Mouse (Mus musculus) small intestine, adult 2 months (tissue): Measurements from ENCODE around the gene Med7. TPM values are rescaled to one million over a fixed set of nuclear protein-coding genes. Genes with fewer than 3 reads are reported as not detected.

Experiments used
- H3K27ac ChIP-seq: fragments of 200-500 bp; 2 replicates; pipeline ENCODE4 v1.5.1; 2012; ENCODE audit warnings: low read depth, low read length, control low read depth, inconsistent platforms; ENCODE audit not compliant: insufficient read depth
- H3K27me3 ChIP-seq: fragments of 200-500 bp; 2 replicates; pipeline ENCODE4 v1.6.1; 2012; ENCODE audit warnings: mild to moderate bottlenecking, moderate library complexity, low read length, inconsistent platforms; ENCODE audit not compliant: control insufficient read depth, insufficient read depth
- H3K36me3 ChIP-seq: fragments of 200-500 bp; 2 replicates; pipeline ENCODE4 v1.6.1; 2012; ENCODE audit warnings: mild to moderate bottlenecking, low read length, control low read depth, inconsistent platforms; ENCODE audit not compliant: control insufficient read depth, insufficient read depth
- H3K4me1 ChIP-seq: fragments of 200-500 bp; 2 replicates; pipeline ENCODE4 v1.6.1; 2012; ENCODE audit warnings: low read length, inconsistent platforms, mixed read lengths; ENCODE audit not compliant: control insufficient read depth, insufficient read depth, insufficient read length
- H3K4me3 ChIP-seq: fragments of 200-500 bp; 2 replicates; pipeline ENCODE4 v1.5.1; 2012; ENCODE audit warnings: low read depth, mild to moderate bottlenecking, control low read depth, inconsistent platforms, low read length, moderate library complexity
- CTCF ChIP-seq: fragments of 200-500 bp; IDR thresholded peaks from 2 replicates; pipeline ENCODE4 v1.5.1; 2012; ENCODE audit warnings: low read depth, mild to moderate bottlenecking, control low read depth, inconsistent platforms, low read length, moderate library complexity, mixed read lengths; ENCODE audit not compliant: insufficient replicate concordance, insufficient read length; ENCODE audit errors: extremely low read depth
- POLR2A ChIP-seq: fragments of 200-500 bp; IDR thresholded peaks from 2 replicates; pipeline ENCODE4 v1.6.1; 2012; ENCODE audit warnings: low read depth, mild to moderate bottlenecking, control low read depth, inconsistent platforms, low read length, moderate library complexity
- WGBS: fragments of 180-500 bp; shearing (Covaris S2); methylation state at CpG from one replicate; pipeline ENCODE4 v1.1.7; 2018; 5-methylcytosine and 5-hydroxymethylcytosine counted together
- polyA plus RNA-seq: library from polyadenylated mRNA; depleted of rRNA; stranded (reverse); fragments of >200 nt; gene quantifications from 2 replicates; pipeline ENCODE4 v1.2.3, GENCODE M21; 2012; rRNA removed

Gene Med7
- polyA plus RNA-seq, 1 experiment, result 11.4 TPM

DNA sequence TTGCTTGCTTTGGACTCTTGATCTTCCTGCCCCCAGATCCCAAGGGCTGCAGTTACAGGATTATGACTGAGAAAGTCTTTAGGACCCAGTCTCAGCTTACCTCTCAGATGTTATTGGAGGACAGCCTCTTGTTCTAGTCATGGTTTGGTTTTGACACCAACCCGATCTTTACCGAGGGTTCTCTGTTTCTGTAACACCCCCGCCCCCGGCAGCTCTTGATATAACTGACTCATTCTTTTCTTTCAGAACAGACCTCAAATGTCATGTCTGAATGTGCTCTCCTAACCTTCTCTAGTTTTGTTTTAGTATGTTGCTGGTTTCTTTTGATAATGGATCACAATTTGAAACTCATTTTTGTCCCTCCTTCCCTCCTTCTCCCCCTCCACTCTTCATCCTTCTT lies 37.5 kb downstream of the Med7 start:
- TF ChIP-seq POLR2A (no peak), CTCF (no peak)
- Histone ChIP-seq H3K4me1 (no peaks in the 10 kb centered on the region), H3K4me3 (no peak overlapping the region), H3K27me3 (no peaks in the 10 kb centered on the region), H3K36me3 (no peaks in the 10 kb centered on the region), H3K27ac (no peak overlapping the region)
- 89% methylated on average over 4 of the region's 4 CpGs for WGBS

- Histone ChIP-seq H3K4me1 (no peaks in the 10 kb centered on the region), H3K27ac (no peak overlapping the region), H3K27me3 (no peaks in the 10 kb centered on the region), H3K36me3 (no peaks in the 10 kb centered on the region), H3K4me3 (no peak overlapping the region)
- WGBS, result 82% methylated on average over 9 of the region's 9 CpGs
- TF ChIP-seq POLR2A (no peak), CTCF (no peak)
These were observed 42.6 kb downstream of the Med7 start for GRCm38 (mm10) chr11:46479311-46479710.

GRCm38 (mm10) chr11:46480517-46480916 lies 43.8 kb downstream of the Med7 start:
- Histone ChIP-seq H3K4me1 (no peaks in the 10 kb centered on the region), H3K27me3 (no peaks in the 10 kb centered on the region), H3K4me3 (no peak overlapping the region), H3K36me3 (no peaks in the 10 kb centered on the region), H3K27ac (no peak overlapping the region)
- 70% methylated on average over 7 of the region's 7 CpGs for WGBS
- no peak for TF ChIP-seq POLR2A
- TF ChIP-seq CTCF, result no peak

DNA sequence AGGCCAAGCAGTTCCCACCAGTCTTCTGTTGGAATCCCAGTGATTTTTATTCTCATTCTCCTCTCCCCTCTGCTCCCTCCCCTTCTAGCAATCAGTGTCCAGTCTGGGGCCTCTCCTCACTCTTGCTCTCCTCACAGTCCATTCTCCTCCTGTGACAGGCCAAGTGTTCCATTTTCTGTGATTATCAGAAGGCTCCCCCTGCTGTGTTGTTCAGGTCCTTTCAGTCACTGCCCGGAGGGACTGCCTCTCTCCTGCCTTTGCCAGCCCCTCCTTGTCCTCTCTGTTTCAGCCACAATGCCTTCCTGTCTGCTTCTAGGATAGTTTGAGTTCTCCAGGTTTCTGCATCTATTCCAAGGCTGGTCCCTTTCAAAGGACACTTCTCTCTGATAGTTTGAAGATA lies 51.5 kb downstream of the Med7 start:
- Histone ChIP-seq H3K36me3 (no peaks in the 10 kb centered on the region), H3K27ac (no peak overlapping the region), H3K4me1 (no peaks in the 10 kb centered on the region), H3K27me3 (no peaks in the 10 kb centered on the region), H3K4me3 (no peak overlapping the region)
- no peak for TF ChIP-seq POLR2A
- TF ChIP-seq CTCF, result no peak
- WGBS, result 19% methylated on average over 1 of the region's 1 CpGs

- 76% methylated on average over 2 of the region's 2 CpGs for whole genome bisulfite sequencing
- Histone ChIP-seq H3K4me3 (no peak overlapping the region), H3K27ac (no peak overlapping the region), H3K4me1 (no peaks in the 10 kb centered on the region), H3K27me3 (no peaks in the 10 kb centered on the region), H3K36me3 (no peaks in the 10 kb centered on the region)
- TF ChIP-seq POLR2A, result no peak
- TF ChIP-seq CTCF, result no peak
These were observed 51.9 kb downstream of the Med7 start for GRCm38 (mm10) chr11:46488650-46489049.

Other genes starting within 250 kb of the Med7 start
- not detected in 2 replicates for gene Fndc9, start 201.4 kb upstream of the Med7 start, polyA plus RNA-seq
- 3.3 and 3.8 TPM in 2 replicates for gene Cyfip2, start 124.1 kb upstream of the Med7 start, polyA plus RNA-seq
- 0.52 and 1.1 TPM in 2 replicates for gene Itk, start 47.4 kb upstream of the Med7 start, polyA plus RNA-seq
- gene Fam71b, start 40.4 kb upstream of the Med7 start, polyA plus RNA-seq, result 0.33 and 0.38 TPM in 2 replicates
- 0.57 and 0.76 TPM in 2 replicates for gene Havcr2, start 18.0 kb downstream of the Med7 start, polyA plus RNA-seq
- not detected in 2 replicates for gene Gm12169, start 87.3 kb downstream of the Med7 start, polyA plus RNA-seq
- gene BC053393, start 134.6 kb downstream of the Med7 start, polyA plus RNA-seq, result not detected in 2 replicates
- gene Dppa1, start 192.3 kb downstream of the Med7 start, polyA plus RNA-seq, result not detected in 2 replicates